Mouse (Mus musculus) heart, adult 18-20 months (tissue): Measurements from ENCODE around the gene Dapl1. TPM values are rescaled to one million over a fixed set of nuclear protein-coding genes. Genes with fewer than 3 reads are reported as not detected.

Experiments used
- DNase-seq, 2 experiments: peaks; one replicate each; pipeline ENCODE4 v3.0.0; 2021 to 2022; ENCODE audit warnings: mixed read lengths in 1 of 2
- long read RNA-seq, 2 experiments: library from polyadenylated mRNA; stranded (forward); transcript quantifications; one replicate each; pipeline ENCODE4 v2.0.0; 2021
- total RNA-seq, 2 experiments: library from RNA; stranded (reverse); gene quantifications; 2 replicates each; pipeline ENCODE4 v1.2.3; 2021

Dapl1 gene
- 1 to 10 TPM in 1 of 2 experiments, not detected in 1; 1.3 TPM for total RNA-seq
- long read RNA-seq, experiment 1 = 0 reads
- long read RNA-seq, experiment 2 = 0 reads

DNA sequence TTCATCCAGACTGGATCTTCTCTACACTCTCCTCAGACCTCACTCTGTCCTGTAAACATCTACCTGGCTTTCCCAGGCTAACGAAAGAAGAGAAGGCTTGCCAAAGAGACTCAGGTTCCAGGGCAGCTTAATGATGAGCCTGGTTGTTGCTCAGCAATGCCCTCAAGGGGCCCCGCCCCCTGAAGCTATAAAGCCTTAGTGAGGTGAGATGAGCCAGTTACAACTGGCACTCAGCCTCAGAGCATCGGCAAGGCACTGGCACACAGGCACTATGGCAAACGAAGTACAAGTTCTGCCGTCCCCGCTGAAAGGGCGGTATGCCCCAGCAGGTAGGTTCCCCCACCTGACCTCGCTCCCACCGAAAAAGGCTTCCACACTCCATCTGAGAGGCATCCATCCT lies at the start of gene Dapl1:
Gene Dapl1, plus strand, starts transcription at position 216 of the 400 bp plus-strand sequence.
- DNase-seq = no peak

DNA sequence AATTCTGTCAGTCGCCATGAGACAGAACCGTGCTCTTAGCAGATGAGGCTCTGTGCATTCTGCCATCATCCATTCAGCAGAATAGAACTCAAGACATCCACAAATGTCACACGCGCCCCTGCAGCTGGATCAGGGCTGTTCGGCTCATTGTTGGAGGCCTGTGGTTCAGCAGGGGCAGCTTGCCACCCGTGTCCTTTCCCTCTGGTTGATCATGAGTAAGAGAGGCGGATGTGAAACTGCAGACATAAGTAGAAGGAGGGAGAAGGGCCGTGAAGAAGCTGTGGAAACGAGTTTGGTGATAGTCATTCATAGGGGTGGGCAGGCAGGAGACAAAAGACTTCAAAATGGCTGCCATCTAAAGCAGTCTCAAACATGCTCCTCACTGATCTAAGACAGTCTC lies 49.6 kb upstream of the Dapl1 start:
- no peak for DNase-seq

DNA sequence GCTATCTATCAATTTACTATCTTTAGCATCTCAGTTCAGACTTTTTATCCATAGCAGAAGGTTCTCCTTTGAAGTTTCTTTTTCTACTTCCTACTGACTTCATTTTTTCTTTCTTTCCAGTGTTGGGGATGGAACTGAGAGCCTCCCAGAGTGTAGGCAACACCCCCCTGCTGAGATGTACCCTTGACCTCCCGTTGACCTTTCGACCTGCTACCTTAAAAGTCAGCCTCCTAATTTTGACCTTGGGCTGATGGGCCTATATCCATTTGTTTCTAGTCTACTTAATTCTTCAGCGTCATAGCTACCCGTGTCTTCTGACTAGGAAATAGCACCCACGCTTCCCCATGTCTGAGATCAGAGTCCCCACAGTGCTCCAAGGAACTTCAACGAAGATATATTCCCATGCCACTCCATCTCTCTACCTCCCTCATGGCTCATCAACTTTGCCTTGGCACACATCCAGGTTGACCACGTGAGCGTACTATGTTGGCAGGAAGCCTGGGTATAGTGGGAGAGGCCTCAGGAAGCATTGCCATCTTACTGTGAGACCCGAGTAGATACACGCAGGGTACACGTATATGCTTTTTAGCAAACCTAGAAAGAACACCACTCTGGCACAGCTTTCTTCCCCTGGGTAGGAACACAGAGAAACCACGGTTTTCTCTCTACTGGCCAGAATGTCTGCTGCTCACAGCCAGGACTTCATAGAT lies 46.6 kb upstream of the Dapl1 start:
- peak; percentile 83 to 86 for DNase-seq

DNA sequence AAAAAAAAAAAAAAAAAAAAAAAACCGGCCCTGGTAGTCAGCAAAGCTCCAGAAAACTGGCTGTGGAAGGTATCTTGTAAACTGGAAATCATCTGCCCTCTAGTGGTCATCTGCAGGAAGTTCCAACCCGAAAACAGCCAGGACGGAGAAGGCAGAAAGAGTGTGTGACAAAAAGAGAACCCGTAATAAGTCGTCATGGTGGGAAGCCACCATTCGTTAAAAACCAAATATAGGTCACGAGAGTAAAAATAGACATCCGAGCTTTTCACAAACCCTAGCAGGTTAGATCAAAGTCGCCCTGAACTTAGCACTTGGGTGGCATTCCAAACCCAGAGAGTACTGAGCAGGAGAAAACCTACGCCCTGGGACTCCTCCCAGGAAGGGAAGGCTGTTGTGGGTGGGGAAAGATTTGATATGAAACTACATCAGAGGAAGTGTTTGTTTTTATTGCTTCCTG lies 45.9 kb upstream of the Dapl1 start:
- DNase-seq = peak; percentile 86 to 87

DNA sequence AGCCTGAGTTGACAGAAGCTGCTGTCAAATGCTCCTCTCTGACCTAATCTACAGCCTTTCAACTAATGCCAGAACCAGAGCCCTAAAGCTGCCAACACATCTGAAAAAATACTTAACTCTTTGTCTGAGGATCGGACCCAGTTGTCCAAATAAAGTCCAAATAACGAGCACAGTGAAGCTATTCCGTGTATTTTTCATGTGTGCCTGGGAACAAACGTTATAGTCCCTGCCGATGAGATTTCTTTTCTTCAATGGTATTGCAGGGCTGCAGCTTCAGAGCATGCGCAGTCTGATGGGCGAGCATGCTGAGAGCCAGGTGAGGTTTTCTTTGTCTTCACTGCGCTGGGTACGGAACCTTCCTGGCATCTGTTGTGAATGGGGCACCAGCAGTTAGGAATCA lies 44.6 kb upstream of the Dapl1 start:
- DNase-seq = no peak

DNA sequence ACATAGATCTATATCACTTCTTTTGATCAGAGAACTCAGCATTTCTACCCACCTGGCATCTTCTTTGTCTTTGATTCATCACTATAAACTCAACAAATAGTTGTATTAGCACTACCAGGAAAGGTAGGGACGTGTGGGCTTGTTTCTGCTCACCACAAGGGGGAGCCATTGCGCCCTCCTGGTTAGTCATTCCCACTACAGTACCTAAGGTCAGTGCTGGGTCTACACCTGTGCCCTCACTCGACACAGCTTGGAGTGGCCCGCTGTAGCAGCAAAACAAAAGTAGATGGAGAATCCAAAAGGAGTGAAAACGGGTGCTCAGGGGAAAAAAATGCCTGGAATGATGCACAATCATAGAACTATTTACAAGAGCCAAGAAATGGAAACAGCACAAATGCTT lies 44.0 kb upstream of the Dapl1 start:
- DNase-seq = peak; percentile 71 to 77

DNA sequence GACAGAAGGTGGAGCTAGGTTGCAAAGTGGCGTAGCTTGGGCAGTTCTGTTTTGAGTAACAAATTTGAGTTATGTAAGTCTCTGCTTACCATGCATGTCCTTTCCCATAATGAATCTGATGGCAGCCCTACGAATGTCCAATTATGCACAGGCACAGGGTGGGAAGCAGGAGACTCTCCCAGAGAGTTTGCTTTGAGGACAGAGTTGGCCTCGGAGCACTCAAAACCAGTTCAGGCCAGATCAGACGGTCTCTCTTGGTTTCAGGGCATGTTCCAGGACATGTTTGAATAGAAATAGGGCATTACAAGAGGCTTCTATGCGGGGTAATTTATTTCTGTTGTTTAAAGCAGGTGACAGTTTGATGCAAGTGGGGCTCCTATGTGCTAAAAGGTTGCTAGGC lies 42.8 kb upstream of the Dapl1 start:
- DNase-seq = no peak

DNA sequence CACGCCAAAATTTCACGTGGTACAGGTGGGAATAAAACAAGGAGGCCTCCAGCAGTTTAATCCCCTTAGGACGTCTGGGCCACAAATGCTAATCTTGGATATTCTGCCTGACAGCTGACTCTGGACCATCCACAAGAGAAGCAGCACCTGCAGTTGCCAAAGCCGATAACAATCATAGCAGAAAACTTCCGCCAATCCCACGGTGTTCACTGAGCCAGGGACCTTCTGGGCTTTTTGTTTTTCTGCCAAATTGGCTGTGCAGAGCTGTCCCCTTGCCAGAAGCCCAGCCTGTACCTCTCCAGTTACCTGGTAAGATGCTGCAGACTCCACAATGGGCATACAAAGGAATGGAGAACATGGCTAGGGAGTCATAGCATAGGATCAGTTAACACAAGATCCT lies 37.8 kb upstream of the Dapl1 start:
- no peak for DNase-seq

DNA sequence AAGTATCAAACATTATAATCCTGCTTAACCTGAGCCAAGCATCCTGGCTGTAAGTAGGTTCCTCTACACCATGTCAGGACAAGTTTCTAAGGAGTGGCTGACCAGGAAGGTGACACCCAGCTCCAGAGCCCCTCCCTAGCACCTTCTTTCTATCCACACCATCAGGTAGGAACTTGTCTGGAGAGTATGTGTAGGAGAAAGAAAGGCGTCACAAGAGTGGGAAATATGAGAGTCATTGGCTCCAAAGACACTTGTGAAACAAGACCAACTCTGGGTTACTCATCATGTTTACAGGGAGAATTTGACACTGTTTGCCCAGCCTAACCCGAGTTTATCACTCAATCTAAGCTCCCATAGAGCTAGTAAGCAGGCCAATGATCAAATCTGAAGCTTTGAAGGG lies 36.7 kb upstream of the Dapl1 start:
- DNase-seq = no peak

DNA sequence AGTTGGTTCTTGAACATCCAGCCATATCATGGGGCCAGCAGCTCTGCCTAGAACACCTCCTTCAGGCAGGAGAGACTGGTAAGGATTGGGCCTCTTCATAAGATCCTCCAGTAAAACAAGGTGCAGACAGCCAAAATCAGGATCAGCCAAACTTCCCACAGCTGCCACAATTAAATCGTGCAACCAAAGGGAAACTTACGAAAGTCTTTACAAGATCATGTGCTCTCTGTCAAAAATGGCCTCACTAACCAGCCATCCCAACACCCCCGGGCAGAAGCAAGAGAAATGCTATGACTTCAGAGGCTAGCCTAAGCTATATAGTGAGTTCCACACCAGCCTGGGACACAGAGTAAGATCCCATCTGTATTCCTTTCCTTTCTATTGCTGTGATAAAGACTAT lies 35.9 kb upstream of the Dapl1 start:
- DNase-seq = no peak

DNA sequence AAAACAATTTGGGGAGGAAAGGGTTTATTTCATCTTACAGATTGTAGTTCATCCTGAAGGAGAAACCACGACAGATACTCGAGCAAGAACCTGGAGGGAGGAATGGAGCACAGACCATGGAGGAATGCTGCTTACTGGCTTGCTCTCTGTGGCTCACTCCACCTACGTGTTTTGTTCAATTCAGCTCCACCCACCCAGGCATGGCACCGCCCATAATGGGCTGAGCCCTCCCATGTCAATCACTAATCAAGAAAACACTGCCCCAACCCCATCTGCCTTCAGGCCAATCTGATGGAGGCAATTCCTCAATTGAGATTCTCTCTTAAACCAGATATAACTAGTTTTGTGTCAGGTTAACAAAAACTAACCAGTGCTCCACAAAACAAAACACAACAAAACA lies 35.5 kb upstream of the Dapl1 start:
- DNase-seq = no peak

DNA sequence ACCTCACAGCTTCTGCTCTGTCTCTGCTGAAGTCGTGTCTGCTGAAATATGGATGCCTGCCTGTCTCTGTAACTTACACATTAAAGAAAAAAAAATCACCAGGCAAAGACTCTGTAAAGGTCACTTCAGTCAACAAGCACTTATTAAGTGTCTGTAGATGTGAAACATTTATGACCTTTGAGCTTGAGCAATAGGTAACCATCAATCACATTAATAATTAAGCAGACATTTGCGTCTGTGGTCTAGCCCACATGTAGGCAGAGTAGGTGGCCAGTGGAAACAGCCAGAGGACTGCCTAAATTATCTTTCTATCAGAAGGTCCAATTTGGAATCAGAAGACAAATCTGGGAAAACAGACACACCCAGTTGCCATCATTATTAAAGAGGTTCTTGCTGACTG lies 32.8 kb upstream of the Dapl1 start:
- no peak for DNase-seq

DNA sequence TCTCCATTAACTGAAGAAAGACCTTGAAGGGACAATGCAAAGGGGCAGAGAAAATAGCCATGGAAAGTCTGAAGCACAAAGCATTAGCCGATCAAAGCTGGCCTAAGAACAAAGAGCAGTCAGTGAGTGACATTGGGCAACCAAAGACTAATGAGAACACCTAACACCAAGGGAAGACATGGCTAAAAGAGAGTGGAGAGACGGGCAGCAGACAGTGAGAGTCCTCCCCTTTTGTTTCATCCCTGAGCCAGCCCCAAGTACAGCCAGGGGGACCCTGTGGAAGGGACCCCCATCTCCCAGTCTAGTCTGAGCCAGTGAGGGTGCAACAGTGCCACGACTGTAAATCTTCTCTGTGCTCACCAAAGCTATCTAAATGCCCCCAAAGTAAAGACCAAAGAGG lies 32.4 kb upstream of the Dapl1 start:
- no peak for DNase-seq

DNA sequence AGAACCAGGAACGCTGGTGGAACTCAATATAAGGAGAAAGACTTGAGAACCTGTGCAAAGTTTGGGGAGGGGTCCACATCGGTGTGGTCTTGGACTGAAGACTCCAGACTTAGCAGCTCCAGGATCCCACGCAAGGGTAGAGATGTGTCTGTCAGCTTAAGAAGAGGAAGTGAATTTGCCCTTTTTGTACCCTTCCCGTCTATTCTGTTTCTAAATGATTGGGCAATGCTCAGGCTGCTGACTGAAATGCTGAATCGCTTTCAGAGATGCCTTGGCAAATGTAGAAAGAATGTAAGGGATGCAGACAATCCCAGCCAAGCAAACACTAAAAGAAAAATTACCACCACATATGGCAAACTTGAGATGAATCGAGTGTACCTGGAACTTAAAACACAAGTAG lies 22.4 kb upstream of the Dapl1 start:
- DNase-seq = no peak

DNA sequence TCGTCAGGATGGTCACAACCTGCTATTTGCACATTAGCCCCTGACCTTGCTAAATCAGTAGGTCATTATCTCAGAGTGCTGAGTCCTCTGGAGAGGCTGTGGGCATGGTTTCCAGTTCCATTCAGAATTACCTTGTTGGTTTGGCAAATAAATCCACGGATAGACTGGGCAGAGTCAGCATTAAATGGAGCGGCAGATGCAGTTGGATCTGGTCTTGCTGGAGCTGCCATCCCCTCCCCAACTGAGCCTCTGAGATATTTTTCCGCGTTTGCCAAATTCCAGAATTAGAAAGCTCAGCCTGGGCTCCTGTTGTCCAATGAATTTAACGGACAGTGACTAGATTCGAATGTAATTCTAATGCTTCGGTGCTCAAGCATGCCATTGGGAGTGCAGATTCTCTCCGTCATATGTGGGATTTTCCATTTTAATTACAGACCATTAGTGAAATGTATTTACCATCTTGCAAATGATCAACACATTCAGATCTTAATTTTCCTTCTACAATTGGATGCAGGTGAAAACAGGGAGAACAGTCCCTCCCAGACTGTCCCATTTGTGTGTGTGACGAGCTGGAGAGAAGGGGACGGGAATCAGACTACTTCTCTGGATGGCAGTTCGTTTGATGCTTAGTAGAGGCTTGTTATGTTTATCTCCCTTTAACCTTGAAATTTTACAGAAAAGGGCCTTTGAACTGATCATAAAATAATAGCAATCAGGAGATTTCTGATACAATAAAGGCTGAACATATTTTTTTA lies 20.8 kb upstream of the Dapl1 start:
- no peak for DNase-seq

DNA sequence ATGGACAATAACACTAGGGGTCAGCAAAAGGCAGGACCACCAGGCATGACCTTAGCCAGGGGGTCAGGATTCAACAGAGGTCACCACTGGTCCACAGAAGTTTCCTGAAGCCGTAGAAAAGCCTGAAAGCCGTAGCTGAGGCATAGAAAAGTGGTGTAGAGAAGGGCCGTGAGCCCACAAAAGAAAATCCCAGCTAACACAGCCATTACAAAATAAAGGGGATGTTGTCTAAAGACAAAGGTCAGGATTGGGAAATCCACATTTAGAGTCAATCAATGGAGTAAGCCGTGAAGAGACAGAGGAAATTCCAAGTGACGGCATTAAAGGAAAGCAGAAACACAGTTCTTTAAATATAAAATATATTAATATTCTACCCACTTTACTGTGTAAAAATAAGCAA lies 18.8 kb upstream of the Dapl1 start:
- no peak for DNase-seq

DNA sequence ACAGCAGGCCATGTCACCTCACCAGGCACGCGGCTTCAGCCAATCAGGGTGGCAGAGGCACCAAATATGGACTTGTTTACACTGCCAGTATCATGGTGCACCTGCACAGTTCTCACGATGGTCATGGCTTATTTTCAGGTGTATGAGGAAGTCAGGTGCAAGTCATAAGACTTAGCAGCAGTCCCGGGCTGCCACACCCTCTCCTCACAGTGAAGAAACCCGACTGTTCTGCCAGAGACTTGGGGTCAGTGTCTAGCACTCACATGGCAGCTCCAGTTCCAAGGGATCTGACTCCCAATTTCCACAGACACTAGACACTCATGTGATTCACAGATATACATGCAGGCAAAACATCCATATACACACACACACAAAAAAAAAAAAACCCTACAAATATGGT lies 18.1 kb upstream of the Dapl1 start:
- DNase-seq = no peak

DNA sequence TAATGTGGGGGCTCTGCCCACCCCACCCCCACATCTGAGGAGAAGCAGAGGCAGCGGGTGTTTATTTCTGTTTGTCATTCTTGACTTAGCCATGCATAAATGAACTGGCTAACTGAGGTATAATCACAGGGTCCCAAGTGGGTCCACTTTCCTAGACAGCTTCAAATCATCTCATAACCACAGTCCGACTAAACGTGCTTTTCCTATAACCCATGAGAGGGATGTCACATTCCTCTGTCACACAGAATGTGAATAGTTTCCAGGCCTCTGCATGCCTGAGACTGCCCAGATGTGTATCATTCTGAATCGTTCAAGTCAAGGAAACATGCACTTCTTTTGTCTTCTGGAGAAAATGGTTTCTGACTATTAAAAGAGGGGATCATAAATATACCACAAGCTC lies 17.4 kb upstream of the Dapl1 start:
- DNase-seq = no peak

DNA sequence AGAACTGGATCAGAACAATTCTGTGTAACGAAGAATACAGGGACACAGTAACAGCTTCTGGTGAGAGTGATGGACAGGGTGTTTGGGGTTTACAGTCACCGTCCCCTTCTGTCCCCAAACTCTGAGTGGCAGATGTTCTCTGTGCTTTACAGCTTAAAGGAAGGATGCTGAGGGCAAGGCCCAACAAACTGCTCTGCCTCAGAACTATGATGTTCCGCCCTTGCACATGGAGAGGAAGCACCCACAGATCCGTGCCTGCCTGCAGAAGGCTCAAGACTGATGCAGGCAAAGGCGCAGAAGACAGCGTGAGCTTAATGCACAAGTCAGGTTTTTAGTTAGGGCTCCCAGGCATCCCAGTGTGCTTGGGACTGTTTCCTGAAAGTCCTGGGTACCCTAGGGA lies 16.5 kb upstream of the Dapl1 start:
- DNase-seq = no peak

DNA sequence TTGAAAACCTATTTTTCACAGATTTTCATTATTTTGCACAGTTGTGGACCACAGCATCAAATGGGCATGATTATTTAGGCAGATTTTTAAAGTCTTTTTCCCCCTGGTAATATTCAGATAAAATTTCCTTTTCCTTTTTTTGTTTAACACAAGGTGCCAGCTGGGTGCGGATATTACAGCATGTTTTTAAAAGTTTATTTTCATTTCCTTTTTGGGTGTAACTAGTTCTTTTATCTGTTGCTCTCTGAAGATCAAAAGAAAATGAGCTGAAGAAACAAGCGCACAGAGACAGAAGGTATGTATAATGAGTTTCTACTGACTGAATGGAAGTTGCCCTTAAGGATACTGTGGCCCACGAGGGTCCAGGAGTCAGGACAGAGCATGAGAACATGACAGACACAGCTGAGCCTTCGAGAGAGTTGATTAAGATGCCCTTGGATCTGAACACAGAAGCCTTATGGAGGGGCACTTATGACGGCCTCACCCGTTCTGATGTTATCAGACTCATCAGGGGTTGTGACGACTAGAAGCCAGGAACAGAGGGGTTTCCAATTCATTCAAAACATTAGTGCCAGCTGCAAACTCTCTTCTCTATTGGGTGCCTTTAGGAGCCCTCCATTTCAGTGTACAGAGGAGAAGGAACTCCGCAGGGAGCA lies 14.7 kb upstream of the Dapl1 start:
- DNase-seq = no peak

DNA sequence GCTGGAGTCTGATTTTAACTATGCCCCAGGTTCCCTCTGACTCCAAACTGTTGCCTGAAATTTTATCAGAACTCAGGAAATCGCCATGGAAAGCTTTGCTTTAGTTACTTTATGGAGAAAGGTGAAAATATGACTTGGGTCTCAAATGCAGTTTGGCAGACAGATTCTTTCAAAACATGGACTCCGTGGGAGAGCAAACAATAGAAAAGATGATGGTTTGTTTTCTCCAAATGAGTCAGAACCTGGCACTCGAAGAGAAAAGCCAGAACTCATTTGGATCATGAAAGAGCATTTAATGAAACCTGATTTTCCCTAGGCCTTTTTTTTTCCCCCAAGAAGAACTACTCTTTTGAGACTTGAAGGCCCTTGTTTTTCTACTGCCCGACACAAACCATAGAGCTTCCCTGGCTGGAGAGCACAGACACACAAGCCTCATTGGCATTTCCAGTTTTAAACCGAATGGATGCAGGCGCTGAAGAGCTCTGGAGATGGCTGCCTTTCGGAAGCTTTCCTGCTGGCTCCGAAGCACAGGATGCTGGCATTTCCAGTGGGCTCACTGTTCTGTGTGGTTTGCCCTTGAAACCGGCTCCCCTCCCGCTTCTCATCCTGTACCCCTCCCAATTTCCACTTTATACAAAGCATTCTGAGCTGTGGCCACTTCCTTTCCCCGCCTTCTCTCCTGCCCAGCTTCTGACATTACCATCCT lies 14.0 kb upstream of the Dapl1 start:
- peak; percentile 26 to 36 for DNase-seq

DNA sequence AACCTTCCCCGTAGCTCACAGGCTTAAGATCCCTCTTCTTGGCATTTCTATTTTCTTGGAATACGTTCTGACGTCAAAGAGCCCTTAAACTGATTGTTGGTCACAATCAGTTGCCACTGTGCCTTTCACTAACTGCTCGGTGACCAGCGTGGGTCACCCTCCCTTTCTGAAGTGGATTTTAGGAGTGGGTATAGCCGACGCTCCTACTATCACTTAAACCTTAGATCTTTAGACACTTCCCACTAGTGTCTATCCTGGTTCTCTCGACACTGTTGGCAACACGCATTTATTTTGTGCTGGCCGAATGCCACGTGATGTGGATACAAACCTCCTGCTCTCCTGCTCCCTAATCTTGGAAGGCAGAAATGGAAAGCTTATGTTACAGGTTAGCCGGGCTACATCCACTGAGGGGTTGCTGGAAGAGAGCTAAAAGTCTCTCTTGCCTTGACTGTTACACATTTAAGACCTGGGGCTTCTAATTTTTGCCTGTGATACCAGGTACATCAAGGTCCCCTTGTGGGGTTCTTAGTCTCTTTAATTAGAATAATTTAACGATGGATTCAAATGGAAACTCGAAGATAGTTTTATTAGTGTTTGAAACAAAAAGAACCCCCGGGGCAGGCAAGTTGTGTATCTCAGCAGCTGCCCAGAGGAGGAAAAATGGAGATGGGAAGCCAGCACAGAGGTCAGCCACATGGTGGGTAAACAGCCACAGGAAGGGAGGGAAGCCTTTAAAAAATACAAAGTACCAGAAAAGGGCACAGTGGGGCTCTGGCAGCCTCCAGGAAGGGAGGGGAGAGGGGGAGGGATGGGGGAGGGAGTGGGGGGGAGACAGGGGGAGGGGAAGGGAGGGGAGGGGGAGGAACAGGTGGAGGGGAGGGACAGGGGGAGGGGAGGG lies 13.2 kb upstream of the Dapl1 start:
- peak; percentile 17 to 26 for DNase-seq
